Mouse (Mus musculus) MEL (cell line): ENCODE data around the gene Olfr148. TPM values are rescaled to one million over a fixed set of nuclear protein-coding genes. Genes with fewer than 3 reads are reported as not detected.

Experiments
- DNase-seq: peaks from one replicate; pipeline ENCODE4 v3.0.0; 2011; ENCODE audit warnings: low read depth, low spot score
- H3K27ac ChIP-seq: 2 replicates; pipeline ENCODE4 v1.5.1; 2012; ENCODE audit warnings: low read depth, mild to moderate bottlenecking, control low read depth, low read length, moderate library complexity; ENCODE audit not compliant: control insufficient read depth
- H3K27me3 ChIP-seq, 2 experiments: fragments of 150-350 bp in 1 of 2; sonication (generic) in 1 of 2; 2 replicates each; pipeline ENCODE4 v1.6.1; 2012; ENCODE audit warnings: low read length in 2 of 2, mild to moderate bottlenecking in 2 of 2, improper control_type of control experiment in 1 of 2, moderate library complexity in 1 of 2; ENCODE audit not compliant: insufficient read depth in 2 of 2, control insufficient read depth in 1 of 2
- H3K36me3 ChIP-seq, 2 experiments: 2 replicates each; pipeline ENCODE4 v1.6.1; 2012 to 2014; ENCODE audit warnings: low read length in 2 of 2, improper control_type of control experiment in 1 of 2, inconsistent platforms in 1 of 2, mild to moderate bottlenecking in 1 of 2; ENCODE audit not compliant: insufficient read depth in 2 of 2, control insufficient read depth in 1 of 2
- H3K4me1 ChIP-seq, 2 experiments: fragments of 150-350 bp in 1 of 2; sonication (generic) in 1 of 2; 2 replicates each; pipeline ENCODE4 v1.6.1; 2012; ENCODE audit warnings: low read length in 2 of 2, improper control_type of control experiment in 1 of 2, mild to moderate bottlenecking in 1 of 2; ENCODE audit not compliant: insufficient read depth in 2 of 2, control insufficient read depth in 1 of 2
- H3K4me3 ChIP-seq, 2 experiments: fragments of 150-350 bp in 1 of 2; sonication (generic) in 1 of 2; 2 replicates each; pipeline ENCODE4 v1.5.1; 2012; ENCODE audit warnings: low read depth in 2 of 2, low read length in 2 of 2, mild to moderate bottlenecking in 2 of 2, moderate library complexity in 2 of 2, control low read depth in 1 of 2, improper control_type of control experiment in 1 of 2; ENCODE audit not compliant: control insufficient read depth in 1 of 2, insufficient read depth in 1 of 2
- H3K79me2 ChIP-seq: 2 replicates; pipeline ENCODE4 v1.6.1; 2012; ENCODE audit warnings: mild to moderate bottlenecking, low read length, moderate library complexity; ENCODE audit not compliant: control insufficient read depth, poor library complexity, insufficient read depth
- H3K9ac ChIP-seq: 2 replicates; pipeline ENCODE4 v1.6.1; 2012; ENCODE audit warnings: low read depth, mild to moderate bottlenecking, control low read depth, low read length, moderate library complexity; ENCODE audit not compliant: control insufficient read depth, poor library complexity, severe bottlenecking
- H3K9me3 ChIP-seq: fragments of 150-350 bp; sonication (generic); replicated peaks from 2 replicates; pipeline ENCODE4 v1.6.1; 2012; ENCODE audit warnings: mild to moderate bottlenecking, low read length, improper control_type of control experiment, moderate library complexity; ENCODE audit not compliant: insufficient read depth
- CHD1 ChIP-seq: IDR thresholded peaks from 2 replicates; pipeline ENCODE4 v1.6.1; 2012; ENCODE audit warnings: low read depth, mild to moderate bottlenecking, inconsistent platforms, low read length, improper control_type of control experiment
- E2F4 ChIP-seq: IDR thresholded peaks from 2 replicates; pipeline ENCODE4 v1.6.1; 2011; ENCODE audit warnings: low read depth, low read length, improper control_type of control experiment, borderline replicate concordance
- ELF1 ChIP-seq: IDR thresholded peaks from 2 replicates; pipeline ENCODE4 v1.6.1; 2014; ENCODE audit warnings: low read depth, mild to moderate bottlenecking, inconsistent platforms, low read length, improper control_type of control experiment, moderate library complexity
- EP300 ChIP-seq, 2 experiments: IDR thresholded peaks; 2 replicates each; pipeline ENCODE4 v1.6.1; 2011; ENCODE audit warnings: improper control_type of control experiment in 2 of 2, low read length in 2 of 2, low read depth in 1 of 2, mild to moderate bottlenecking in 1 of 2
- MAZ ChIP-seq: IDR thresholded peaks from 2 replicates; pipeline ENCODE4 v1.6.1; 2012; ENCODE audit warnings: low read depth, mild to moderate bottlenecking, inconsistent platforms, low read length, improper control_type of control experiment
- MEF2A ChIP-seq: IDR thresholded peaks from 2 replicates; pipeline ENCODE4 v1.6.1; 2014; ENCODE audit warnings: low read depth, mild to moderate bottlenecking, inconsistent platforms, low read length, improper control_type of control experiment; ENCODE audit not compliant: poor library complexity, insufficient replicate concordance, severe bottlenecking; ENCODE audit errors: extremely low read depth
- POLR2A ChIP-seq, 2 experiments: IDR thresholded peaks; 2 replicates each; pipeline ENCODE4 v1.6.1; 2011 to 2012; ENCODE audit warnings: low read length in 2 of 2, mild to moderate bottlenecking in 2 of 2, control low read depth in 1 of 2, improper control_type of control experiment in 1 of 2, low read depth in 1 of 2, moderate library complexity in 1 of 2; ENCODE audit not compliant: control insufficient read depth in 1 of 2, insufficient read depth in 1 of 2, poor library complexity in 1 of 2
- POLR2AphosphoS2 ChIP-seq: IDR thresholded peaks from 2 replicates; pipeline ENCODE4 v1.6.1; 2011; ENCODE audit warnings: low read length, improper control_type of control experiment
- POLR2AphosphoS5 ChIP-seq: IDR thresholded peaks from 2 replicates; pipeline ENCODE4 v1.6.1; 2012; ENCODE audit warnings: low read depth, borderline replicate concordance, mild to moderate bottlenecking, inconsistent platforms, low read length, moderate library complexity, mixed read lengths
- RCOR1 ChIP-seq: IDR thresholded peaks from 2 replicates; pipeline ENCODE4 v1.6.1; 2012; ENCODE audit warnings: low read depth, mild to moderate bottlenecking, inconsistent platforms, low read length, improper control_type of control experiment
- TCF12 ChIP-seq: IDR thresholded peaks from 2 replicates; pipeline ENCODE4 v1.6.1; 2014; ENCODE audit warnings: low read depth, mild to moderate bottlenecking, inconsistent platforms, low read length, improper control_type of control experiment, moderate library complexity
- USF1 ChIP-seq: IDR thresholded peaks from 2 replicates; pipeline ENCODE4 v1.6.1; 2014; ENCODE audit warnings: low read depth, mild to moderate bottlenecking, inconsistent platforms, low read length, improper control_type of control experiment, moderate library complexity
- USF2 ChIP-seq, 2 experiments: IDR thresholded peaks; 2 replicates each; pipeline ENCODE4 v1.6.1; 2011 to 2012; ENCODE audit warnings: improper control_type of control experiment in 2 of 2, low read length in 2 of 2, borderline replicate concordance in 1 of 2, inconsistent platforms in 1 of 2, low read depth in 1 of 2, mild to moderate bottlenecking in 1 of 2; ENCODE audit not compliant: insufficient read depth in 1 of 2
- ZNF384 ChIP-seq: IDR thresholded peaks from 2 replicates; pipeline ENCODE4 v1.6.1; 2012; ENCODE audit warnings: low read depth, mild to moderate bottlenecking, inconsistent platforms, low read length, improper control_type of control experiment
- polyA plus RNA-seq, 2 experiments: library from polyadenylated mRNA; stranded (reverse) in 1 of 2; unstranded in 1 of 2; fragments of >175 nt in 1 of 2; fragments of >200 nt in 1 of 2; gene quantifications; 2 replicates each; pipeline versions ENCODE4 v1.2.1 to v1.2.4; 2012; ENCODE audit warnings: low replicate concordance in 2 of 2, low read depth in 1 of 2; ENCODE audit not compliant: insufficient read length in 2 of 2, insufficient read depth in 1 of 2, missing spikeins in 1 of 2
- total RNA-seq: library from RNA; depleted of rRNA; stranded (reverse); fragments of 300-350 nt; gene quantifications from 2 replicates; pipeline ENCODE4 v1.2.3, GENCODE M21; 2012; rRNA removed

Gene Olfr148
- not detected in 2 replicates for total RNA-seq
- polyA plus RNA-seq = not detected

DNA sequence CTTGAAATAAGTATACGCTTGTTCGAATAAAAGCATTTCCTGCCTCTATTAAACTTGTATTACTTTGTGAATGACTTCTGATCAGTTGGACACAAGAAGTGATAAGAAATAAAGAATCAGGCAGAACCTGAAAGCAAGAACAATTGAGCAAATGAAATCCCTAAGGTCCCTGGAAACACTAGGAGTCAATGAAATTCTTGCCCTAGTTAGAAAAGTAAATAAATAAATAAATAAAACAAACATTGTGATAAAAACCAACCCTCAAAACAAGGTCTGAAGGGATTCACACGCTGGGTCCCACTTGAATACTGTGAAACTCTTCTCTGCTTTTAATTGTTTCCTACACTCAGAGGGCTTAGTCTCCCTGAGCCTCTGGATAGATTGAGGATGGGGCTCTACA lies at the start of gene Olfr148:
Olfr148 (plus strand) TSS at position 301 of the 400 bp plus-strand sequence.
- no peaks in the 10 kb centered on the region for H3K27me3 ChIP-seq
- DNase-seq = no peak
- no peaks in the 10 kb centered on the region for H3K36me3 ChIP-seq
- H3K4me1 ChIP-seq = no peaks in the 10 kb centered on the region
- H3K9me3 ChIP-seq = no peaks in the 10 kb centered on the region
- H3K79me2 ChIP-seq = no peaks in the 10 kb centered on the region
- no peak within 1 kb of the TSS for H3K4me3 ChIP-seq
- no peak within 1 kb of the TSS for H3K9ac ChIP-seq
- TF ChIP-seq USF2 (IDR thresholded peaks at IDR 0.05; ENCODE audit: borderline replicate concordance in 1 of 2, insufficient read depth in 1 of 2, low read depth in 1 of 2, low read length in 2 of 2) (no peak), E2F4 (no peak), MEF2A (no peak)
- H3K27ac ChIP-seq = no peak within 1 kb of the TSS

DNA sequence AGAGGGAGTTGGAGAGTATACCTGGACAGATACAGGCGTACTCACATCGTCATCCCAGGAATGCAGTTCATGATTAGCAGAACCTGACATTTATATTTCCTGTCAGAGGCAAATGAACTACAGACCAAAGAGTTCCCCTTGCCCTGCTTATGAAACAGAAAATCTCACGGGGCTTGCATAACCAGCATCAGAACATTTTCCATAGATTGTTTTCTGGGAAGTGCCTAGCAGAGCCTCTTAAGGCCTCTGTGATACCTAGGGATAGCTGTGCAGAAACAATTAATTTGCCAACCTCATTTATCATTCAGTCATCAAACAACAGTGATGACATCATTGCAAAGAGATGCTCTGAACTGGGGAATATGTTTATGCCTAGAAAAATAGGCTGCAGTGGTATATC lies 35.0 kb upstream of the Olfr148 start, which contains the start of gene Olfr959:
Olfr959 (minus strand) TSS at position 101 of the 400 bp plus-strand sequence.
- no peaks in the 10 kb centered on the region for H3K4me1 ChIP-seq
- no peak within 1 kb of the TSS for H3K27ac ChIP-seq
- no peaks in the 10 kb centered on the region for H3K9me3 ChIP-seq
- no peaks in the 10 kb centered on the region for H3K79me2 ChIP-seq
- H3K4me3 ChIP-seq = no peak within 1 kb of the TSS
- no peak within 1 kb of the TSS for H3K9ac ChIP-seq
- H3K27me3 ChIP-seq = no peaks in the 10 kb centered on the region
- TF ChIP-seq ZNF384 (no peak), POLR2AphosphoS5 (no peak), TCF12 (no peak), POLR2A (IDR thresholded peaks at IDR 0.05; ENCODE audit: control insufficient read depth in 1 of 2, insufficient read depth in 1 of 2, low read depth in 1 of 2, low read length in 2 of 2, poor library complexity in 1 of 2) (no peak), EP300 (IDR thresholded peaks at IDR 0.05; ENCODE audit: low read depth in 1 of 2, low read length in 2 of 2) (no peak), RCOR1 (no peak), CHD1 (no peak), POLR2AphosphoS2 (no peak), USF1 (no peak), ELF1 (no peak), MAZ (no peak), USF2 (IDR thresholded peaks at IDR 0.05; ENCODE audit: borderline replicate concordance in 1 of 2, insufficient read depth in 1 of 2, low read depth in 1 of 2, low read length in 2 of 2) (no peak), E2F4 (no peak)
- no peak for DNase-seq
- H3K36me3 ChIP-seq = no peaks in the 10 kb centered on the region
